Mouse (Mus musculus) heart, adult 8-10 months (tissue): Measurements from ENCODE around the gene Magi2. TPM values are rescaled to one million over a fixed set of nuclear protein-coding genes. Genes with fewer than 3 reads are reported as not detected.

ENCODE experiments used
- DNase-seq: peaks from one replicate; pipeline ENCODE4 v3.0.0; 2022; ENCODE audit warnings: low spot score
- total RNA-seq, 4 experiments: library from RNA; stranded (reverse); gene quantifications; 2 replicates each; pipeline ENCODE4 v1.2.4; 2022

Magi2 gene
- total RNA-seq, 4 experiments from 2014 or later = 9.1 to 11.6 (median 9.6) TPM

DNA sequence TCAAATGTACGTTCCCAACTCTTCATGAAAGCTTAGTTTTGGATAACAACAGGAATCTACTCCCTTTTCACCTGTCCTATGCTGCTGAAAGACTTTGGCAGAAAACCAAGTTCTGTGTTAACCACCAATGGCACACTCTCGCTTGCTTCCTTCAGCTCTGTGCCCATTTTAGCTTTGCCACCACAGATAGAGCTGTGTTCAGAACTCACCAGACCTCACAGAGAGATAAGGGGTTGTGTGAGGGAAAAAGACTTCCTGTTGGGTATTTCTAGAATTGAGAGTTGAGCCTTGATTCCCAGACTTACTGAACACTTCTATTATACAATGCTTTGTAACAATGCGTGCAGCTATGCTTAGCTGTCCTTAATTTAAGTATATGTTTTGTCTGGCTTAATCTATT lies 705.3 kb downstream of the Magi2 start:
- no peak for DNase-seq

DNA sequence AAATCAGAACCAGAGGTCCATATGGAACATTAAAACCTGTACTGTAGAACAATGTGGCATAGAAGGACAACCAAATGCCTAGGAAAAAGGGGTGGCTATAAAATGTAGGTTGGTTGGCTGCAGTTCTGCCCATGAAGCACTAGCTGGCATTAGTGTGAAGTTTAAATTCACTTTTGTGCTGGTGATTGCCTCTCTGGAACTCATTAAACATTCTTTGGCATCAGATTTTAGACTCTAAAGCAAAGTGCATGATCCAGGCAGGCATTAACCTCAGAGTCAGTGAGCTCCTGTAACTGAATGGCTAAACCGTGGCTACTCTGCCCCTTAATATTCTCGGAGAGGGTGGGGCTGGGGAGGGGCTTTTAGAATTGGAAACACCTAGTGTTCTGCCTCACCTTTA lies 706.4 kb downstream of the Magi2 start:
- no peak for DNase-seq

DNA sequence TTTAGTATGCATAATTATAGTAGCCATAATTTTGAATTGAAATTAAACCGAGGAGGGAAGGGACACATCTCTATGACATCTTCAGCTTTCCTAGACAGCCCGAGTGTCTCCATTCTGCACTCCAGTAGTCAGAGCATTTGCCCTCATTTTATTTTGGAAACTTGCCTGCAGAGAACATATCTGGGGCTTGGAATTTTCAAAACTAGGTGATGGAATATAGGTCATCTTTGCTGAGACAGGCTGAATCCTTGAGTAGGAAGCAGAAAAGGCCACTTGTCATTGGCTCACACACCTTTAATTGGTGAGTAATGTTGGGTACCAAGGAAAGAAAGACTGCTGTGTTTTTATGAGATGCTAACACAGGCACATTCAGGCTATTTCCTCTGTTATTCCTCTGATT lies 724.3 kb downstream of the Magi2 start:
- no peak for DNase-seq

DNA sequence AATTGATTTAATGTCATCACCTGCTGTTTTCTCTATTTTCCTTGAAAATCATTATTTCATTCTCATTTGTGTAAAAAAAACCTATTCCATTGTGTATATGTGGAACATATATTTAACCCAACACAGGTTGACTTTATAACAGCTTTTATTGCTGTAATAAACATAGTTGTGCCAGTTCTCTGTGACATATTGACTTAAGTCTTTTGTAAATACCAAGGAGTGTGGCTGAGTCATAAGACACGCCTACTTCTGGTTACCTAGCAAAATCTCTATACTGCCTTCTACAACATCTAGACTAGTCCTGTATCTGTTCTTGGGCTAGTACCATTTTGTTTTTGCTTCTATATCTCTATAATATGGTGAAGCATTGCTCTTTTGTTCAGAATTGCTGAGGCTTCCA lies 737.3 kb downstream of the Magi2 start:
- no peak for DNase-seq

DNA sequence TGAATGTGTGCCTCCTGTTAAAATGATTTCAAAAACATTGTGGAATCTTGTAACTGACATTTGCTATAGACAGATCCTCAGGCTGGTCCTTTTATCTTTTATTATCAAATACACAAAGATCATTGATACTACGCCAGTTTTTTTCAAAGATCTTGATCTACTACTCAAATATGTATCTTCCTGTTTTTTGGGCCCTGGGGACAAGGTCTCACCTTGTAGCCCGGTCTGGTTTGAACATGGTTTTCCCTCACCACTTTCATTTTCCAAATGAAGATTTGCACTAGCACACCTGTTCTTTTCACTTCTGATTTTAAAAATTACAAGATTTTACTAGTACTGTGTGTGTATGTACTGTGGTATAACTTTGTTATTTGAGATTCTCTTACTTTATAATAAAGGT lies 745.9 kb downstream of the Magi2 start:
- DNase-seq = no peak

DNA sequence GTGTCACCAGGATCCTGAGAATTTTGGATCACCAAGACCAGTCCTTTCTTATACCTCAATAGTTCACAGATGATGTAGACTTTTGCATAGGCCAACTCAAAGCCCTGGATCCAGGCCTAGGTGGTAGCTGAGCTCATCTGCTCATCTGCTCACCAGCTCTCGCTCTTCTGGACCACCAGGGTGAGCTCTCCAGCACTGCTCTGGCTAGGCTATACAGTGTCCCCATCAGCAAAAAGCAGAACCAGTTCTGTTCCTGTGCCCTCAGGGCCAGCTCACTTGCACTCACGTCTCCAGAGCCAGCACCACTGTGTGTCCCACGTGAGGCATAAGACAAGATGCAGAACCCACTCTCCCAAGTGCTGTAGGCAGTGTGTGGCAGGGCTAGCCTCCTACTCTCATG lies 747.0 kb downstream of the Magi2 start:
- no peak for DNase-seq

DNA sequence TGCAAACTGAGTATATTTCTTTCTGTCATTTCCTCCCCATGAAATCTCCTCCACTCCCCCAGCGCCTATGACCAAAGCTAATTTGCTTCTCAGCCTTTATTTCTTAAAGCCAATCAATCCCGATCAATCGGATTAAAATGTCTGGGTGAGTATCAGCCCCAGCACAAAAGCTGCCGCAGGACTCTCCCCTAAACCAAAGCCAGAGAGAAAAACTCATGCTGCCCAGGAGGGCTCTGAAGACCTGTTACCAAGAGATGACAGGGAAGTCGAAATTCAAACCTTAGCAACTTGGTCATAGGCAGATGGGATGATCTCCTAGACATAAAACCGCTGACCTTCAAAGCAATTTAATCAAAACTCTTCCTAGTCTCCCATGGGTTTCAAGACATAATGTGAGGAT lies 754.7 kb downstream of the Magi2 start:
- no peak for DNase-seq

DNA sequence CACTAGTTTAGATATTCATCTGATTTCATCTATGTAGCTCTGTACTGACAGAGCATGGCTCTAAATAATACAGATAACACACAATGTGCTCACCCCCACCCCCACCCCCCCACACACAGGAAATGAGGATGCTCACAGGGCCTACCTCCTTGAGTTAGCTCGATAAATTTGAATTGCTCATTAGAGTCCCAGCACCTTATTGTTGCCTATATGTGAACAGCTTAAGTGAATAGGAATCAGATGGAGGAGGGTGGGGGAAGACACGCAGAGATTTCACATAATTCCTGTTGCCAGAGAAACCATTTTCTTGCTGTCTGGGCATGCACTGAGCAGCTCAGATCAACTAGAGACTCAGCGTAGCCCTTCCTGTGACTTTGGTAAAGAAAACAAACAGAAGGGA lies 755.2 kb downstream of the Magi2 start:
- no peak for DNase-seq

DNA sequence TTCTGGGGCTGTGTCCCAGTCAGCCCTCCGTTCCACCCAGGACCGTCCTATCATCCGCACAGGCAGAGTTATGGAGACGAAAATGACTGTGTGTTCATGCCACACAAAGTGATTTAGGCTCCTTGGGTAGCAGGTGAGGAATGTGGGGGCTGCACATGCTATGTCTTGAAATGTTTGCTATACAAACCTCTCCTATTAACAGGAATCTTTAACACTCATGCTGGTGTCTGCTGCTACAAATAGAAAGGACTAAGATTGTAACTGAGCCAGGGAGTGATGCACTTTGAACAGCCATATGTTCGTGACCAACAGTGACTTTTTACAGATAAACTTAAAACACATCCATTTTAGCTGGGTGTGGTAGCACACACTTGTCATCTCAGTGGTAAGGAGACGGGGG lies 772.6 kb downstream of the Magi2 start:
- no peak for DNase-seq

DNA sequence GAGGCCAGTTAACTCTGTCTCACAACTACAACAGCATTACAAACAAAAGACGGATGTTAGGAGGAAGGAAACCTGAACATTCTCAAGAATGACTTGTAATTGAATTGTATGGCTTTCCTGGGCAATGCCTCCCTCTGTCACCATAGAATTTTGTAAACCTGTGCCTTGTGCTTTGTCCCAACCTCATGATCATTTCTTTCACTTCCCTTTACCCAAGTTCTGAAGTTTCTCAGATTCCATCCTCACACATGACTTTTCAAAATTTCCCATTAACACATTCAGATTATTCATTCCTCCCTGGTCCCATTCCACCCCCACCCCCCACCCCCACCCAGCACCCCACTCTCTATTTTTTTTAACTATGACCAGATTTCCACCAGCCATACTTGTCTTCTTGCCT lies 773.1 kb downstream of the Magi2 start:
- DNase-seq = no peak

DNA sequence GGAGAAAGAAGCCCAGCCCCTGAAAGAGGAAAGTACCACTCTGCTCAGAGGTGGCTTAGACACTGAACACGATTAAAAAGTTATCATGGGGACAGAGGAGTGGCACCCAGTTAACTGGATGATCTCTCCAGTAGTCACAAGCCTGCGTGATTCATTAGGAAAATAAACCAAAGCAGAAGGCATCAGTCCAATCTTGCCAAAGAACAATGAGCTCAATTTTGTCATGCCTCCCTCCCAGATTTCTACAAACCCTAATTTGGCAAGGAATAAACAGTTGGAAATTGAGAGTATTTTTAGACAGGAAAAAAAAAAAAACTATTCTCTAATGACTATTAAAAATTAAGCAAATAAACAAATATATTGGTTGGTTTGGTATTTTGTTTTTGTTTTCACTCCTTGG lies 779.8 kb downstream of the Magi2 start:
- DNase-seq = no peak

DNA sequence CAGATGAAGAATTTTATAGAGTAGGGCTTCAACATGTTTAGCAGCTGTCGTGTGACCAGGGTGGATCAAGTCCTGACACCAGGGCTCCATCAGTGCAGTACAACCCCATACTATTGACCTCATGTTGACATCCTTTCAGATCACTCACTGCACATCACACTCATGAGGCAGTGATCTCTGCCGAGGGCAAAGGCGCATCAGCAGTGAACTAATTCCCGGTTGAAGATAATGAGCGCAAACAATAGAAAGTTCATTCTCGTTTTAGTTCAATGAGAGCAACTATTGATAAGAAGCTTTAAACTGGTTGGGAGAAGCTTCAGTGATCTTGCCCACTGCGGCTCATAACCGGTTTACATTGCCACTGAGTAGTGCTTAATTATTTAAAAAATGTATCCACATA lies 780.4 kb downstream of the Magi2 start:
- DNase-seq = no peak

DNA sequence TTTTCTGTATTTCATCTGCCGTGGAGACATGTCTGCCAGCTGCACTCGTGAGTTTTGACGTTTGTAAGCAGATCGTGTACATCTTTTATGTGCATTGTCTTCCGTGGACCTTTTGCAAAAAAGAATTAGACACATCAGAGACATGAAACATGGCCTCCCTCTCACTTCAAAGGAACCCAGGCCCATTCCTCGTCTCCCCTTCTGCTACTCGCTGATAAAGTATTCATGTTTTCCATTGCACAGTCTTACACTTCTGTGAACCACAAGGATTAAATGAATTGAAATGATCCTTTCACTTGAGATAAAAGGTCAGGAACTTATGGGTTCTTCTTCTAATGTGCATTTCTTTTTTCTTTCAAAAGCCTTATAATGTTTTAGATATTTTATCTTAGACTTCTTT lies 783.4 kb downstream of the Magi2 start:
- DNase-seq = no peak

DNA sequence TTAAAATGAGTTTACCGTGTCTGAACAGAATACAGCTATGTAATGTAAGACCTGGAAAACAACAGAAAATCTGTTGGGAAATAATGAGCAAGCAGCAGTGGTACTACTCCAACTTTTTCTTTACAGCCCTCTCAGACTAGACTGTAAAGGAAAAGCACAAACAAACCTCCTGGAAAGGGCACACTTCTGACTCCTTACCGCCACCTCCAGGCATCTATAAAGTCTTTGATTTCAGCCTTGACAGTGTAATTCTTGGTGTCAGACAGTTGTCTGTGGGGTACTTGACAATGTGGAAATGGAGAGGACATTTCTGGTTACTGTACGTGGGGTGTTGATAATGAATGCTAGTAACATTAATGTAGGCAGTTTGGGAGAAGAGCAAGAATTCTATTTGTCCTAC lies 791.2 kb downstream of the Magi2 start:
- DNase-seq = no peak

DNA sequence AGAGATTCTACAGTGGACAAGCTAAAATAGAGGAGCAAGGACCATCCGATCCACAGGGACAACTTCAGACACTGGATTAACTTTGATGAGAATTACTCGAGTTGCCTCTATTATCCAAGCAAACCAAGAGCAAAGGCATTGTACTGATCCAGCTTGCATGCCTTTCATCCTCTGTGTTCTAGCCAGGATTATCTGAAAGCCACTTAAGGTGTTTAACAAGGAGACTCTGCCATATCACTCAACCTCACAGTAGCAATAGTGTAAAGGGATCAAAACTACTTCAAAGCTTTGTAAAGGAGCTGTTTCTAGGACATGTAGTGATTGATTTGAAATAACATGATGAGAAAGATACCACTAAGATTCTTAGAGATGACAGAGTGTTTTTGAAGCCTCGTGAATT lies 819.8 kb downstream of the Magi2 start:
- no peak for DNase-seq

DNA sequence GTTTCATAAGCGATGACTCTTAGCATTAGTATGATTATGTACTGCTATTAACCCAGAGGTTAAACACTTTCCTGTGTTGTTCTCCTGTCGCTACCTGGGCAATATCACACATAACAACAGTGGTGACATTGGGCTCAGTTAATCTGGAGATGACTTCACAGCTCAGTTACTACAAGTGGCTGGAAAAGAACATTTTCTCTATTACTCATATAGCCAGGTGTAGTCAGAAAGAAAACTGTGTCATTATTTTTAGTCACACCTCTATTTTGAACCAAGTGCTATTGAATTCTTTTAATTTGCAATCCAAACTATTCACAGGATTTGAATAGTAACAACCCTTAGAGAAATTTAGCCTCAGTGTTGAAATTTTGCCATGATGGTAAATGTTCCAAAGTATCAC lies 821.5 kb downstream of the Magi2 start:
- no peak for DNase-seq

DNA sequence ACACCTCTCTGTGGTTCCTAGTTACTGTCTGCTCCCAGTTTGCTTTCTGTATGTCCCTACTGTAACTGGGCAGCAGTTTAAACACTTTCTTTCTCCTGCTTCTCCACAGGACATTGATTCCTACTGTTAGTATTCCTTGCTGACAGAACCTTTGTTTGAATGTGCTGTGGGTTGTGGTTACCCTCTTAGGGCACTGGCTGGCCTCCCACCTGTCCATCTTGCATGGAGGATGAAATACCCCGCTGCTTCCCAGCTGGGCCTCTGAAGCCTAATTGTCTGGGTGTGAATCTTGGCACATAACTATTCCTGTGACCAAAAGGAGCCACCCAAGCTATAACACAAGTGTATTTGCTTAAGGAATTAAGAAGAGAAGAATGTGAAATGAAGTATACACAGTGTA lies 823.4 kb downstream of the Magi2 start:
- DNase-seq = no peak

DNA sequence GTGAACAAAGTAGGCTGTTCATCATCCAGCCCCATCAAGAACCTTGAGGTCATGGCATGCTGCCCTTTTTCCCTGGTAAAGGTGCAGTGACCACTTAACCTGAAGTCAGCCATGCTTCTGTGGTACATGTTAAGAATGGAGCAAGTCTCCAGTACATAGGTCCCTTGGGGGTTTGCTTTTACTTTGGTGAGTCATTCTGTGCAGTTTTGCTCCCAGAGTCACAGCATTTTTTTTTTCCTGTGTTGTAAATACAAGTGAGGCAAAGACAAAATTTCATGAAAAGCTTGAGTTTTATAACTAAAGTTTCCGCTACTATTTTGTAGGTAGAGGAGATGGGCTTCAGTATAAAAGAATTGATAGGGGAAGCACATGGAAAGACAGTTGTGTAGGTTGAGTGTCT lies 828.2 kb downstream of the Magi2 start:
- no peak for DNase-seq

DNA sequence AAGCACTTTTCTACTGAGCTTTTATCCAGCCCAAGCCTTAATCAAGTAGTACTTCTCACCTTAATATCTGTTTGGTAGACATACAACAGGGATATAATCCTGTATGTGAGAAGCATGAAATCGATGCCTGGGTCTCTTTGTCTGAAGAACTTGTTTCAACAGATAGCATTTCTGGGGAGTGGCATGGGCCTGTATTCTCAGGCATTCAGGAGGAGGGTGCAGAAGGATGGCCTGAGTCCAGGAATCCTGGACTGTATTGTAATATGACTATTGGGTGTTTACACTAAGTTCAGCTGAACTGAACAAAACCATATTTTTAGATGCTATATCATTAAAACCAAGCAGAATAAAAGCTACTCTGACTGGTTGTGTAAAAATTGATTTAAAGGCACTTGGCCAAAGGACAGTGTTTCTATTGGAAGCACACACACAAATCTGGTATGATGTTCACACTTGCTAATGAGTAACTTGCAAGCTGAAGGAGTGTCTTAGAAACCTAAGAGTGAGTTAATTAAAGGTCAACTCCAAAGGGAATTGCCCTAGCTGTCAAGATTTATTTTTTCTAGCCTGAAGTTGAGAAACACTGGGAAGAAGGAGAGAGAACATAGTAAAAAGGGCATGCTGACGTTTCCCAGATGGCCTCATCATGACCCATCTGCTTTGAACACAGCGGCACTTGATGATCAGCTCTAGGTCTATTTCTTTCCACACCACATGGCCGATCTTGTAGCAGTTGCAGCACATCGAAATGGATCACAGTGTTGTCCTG lies 829.4 kb downstream of the Magi2 start:
- DNase-seq = no peak

DNA sequence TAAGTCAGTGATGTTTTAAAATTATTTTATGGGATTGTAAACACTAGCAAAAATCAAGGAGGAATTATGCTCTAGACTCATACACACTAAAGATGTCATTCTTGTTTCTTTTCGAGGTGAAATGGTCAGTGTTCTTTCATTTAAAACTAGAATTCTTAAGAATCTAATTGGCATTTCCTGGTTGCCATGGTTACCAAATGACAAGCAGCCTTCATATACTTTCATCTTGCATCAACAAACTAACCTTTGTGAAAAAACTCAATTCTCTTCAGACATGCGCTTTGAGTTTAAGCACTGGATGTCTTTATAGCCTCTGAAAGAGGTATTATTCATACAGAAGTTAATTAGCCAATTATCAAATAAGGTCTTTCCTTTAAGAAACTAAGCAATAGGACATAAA lies 830.0 kb downstream of the Magi2 start:
- DNase-seq = no peak

DNA sequence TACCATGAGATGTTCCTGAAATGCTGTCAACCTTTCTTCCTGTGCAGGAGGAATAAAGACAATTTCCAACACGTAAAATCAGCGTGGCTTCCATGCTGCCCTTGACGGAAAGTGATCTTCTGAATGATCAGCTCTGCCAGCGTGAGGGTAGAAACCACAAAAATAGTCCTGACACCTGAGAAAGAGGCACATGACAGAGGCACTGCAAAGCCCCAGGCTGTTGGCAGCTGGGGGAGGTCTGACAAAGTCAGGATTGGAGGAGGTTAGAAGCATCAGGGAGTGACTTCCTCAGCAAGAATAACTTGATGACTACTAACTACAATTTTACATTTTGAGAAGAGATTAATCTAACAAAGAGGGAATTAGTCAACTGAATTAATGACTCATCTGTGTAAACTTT lies 835.2 kb downstream of the Magi2 start:
- DNase-seq = peak; percentile 2

DNA sequence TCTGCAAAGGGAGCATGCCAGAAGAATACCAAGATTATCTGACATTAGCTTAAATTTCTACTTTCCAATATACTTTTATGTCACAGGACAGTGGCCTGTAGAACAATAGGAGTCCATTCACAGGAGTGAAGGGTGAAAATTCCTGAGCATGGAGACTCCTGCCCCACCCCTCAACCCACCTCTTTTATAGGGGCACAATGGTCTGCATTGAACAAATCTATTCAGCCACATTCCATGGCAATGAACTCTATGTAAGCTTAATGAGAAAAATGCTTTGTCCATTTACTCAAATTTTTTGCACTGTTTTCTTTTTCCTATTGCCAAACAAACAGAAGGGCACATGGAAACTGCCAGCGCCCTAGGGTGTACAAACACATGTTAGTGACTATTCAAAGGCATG lies 838.2 kb downstream of the Magi2 start:
- no peak for DNase-seq

DNA sequence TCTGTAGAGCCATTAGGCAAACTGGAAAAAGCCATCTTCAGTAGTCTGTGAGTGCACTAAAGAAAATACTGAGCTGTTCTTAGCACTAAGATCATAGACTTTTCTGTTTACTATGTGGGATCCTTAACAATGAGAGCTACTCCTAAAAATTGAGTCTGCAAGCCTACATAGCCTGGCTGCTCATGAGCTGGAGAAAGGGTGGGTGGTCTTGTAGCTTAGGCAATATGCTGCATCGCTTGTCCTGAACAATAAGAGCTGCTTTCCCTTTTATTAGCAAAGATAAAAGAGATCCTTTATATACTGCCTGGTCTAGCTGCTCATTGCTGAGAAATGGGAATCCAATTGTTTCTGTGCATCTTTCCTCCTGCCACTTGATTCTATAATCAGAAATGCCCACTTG lies 841.7 kb downstream of the Magi2 start:
- DNase-seq = no peak

DNA sequence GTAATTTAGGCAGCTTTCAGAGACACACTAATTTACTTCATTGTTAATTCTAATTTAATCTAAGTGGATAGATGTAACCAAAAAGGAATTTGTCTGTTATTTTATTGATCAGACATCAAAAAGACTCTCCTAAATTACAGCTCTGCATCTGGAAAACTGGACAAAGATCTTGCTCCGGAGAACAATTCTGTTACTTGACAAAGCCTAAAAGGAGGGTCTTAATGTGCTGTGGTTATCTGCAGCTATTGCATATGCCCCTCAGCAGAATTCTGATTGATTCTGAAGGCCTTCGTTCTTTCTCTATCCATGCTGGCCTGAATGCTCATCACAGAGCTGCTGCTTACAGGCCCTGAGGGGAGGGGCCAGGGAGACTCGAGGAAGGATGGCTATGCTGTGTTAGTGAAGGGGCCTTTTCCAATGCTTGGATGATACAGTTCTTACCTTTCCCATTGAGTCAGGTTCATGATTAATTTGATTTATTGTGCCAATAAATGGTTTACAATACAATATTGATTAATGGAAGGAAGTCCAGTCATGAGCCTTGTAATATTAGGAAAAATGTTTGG lies 842.2 kb downstream of the Magi2 start:
- no peak for DNase-seq
